Mouse (Mus musculus): ENCODE results near the gene Snx27.

GRCm38 (mm10) chr3:94574506-94574905, 8.0 kb downstream of the Snx27 start:
- TF ChIP-seq FLI1 (IDR thresholded peaks at IDR 0.05; ENCODE audit: low read length) = no peak
- TF ChIP-seq GATA1 (IDR thresholded peaks at IDR 0.05; ENCODE audit: borderline replicate concordance, low read length) = no peak
